Mouse (Mus musculus) neural tube, embryonic 13.5 days (tissue): Measurements from ENCODE around the gene Sh2d3c. TPM values are rescaled to one million over a fixed set of nuclear protein-coding genes. Genes with fewer than 3 reads are reported as not detected.
A peak's percentile ranks its signal among the peaks of the same experiment; 100 is the strongest.

Experiments
- ATAC-seq: fragments of 200-750 bp; cut with Nextera tagmentation; 2 replicates; pipeline ENCODE4 v1.8.0; 2017; ENCODE audit warnings: low read depth, mild to moderate bottlenecking, moderate TSS enrichment, moderate library complexity
- H3K27ac ChIP-seq: fragments of 300-500 bp; sonication (generic); replicated peaks from 2 replicates; pipeline ENCODE4 v1.5.1; 2015; ENCODE audit warnings: moderate library complexity, mild to moderate bottlenecking, inconsistent platforms
- H3K27me3 ChIP-seq: fragments of 300-500 bp; sonication (generic); 2 replicates; pipeline ENCODE4 v1.6.1; 2015; ENCODE audit warnings: mild to moderate bottlenecking, inconsistent platforms
- H3K36me3 ChIP-seq: fragments of 300-500 bp; sonication (generic); 2 replicates; pipeline ENCODE4 v1.6.1; 2015; ENCODE audit warnings: mild to moderate bottlenecking, inconsistent platforms
- H3K4me1 ChIP-seq: fragments of 300-500 bp; sonication (generic); replicated peaks from 2 replicates; pipeline ENCODE4 v1.6.1; 2015; ENCODE audit warnings: inconsistent platforms
- H3K4me2 ChIP-seq: fragments of 300-500 bp; sonication (generic); 2 replicates; pipeline ENCODE4 v1.6.1; 2015; ENCODE audit warnings: inconsistent platforms, mild to moderate bottlenecking, moderate library complexity
- H3K4me3 ChIP-seq: fragments of 300-500 bp; sonication (generic); 2 replicates; pipeline ENCODE4 v1.5.1; 2015; ENCODE audit warnings: mild to moderate bottlenecking, inconsistent platforms
- H3K9ac ChIP-seq: fragments of 300-500 bp; sonication (generic); 2 replicates; pipeline ENCODE4 v1.6.1; 2015; ENCODE audit warnings: moderate library complexity, mild to moderate bottlenecking, inconsistent platforms
- H3K9me3 ChIP-seq: fragments of 300-500 bp; sonication (generic); 2 replicates; pipeline ENCODE4 v1.6.1; 2016; ENCODE audit warnings: inconsistent platforms
- WGBS: fragments of 180-500 bp; shearing (Covaris S2); methylation state at CpG from one replicate; pipeline ENCODE4 v1.1.7; 2015; 5-methylcytosine and 5-hydroxymethylcytosine counted together
- polyA plus RNA-seq: library from polyadenylated mRNA; unstranded; fragments of >200 nt; fragmentation: Nextera tagmentation; extraction: Ambion mirVana; gene quantifications from 2 replicates; pipeline ENCODE4 v1.2.1, GENCODE M21; 2015

Sh2d3c gene
- polyA plus RNA-seq, 1 experiment from 2014 or later: 51.4 TPM

DNA sequence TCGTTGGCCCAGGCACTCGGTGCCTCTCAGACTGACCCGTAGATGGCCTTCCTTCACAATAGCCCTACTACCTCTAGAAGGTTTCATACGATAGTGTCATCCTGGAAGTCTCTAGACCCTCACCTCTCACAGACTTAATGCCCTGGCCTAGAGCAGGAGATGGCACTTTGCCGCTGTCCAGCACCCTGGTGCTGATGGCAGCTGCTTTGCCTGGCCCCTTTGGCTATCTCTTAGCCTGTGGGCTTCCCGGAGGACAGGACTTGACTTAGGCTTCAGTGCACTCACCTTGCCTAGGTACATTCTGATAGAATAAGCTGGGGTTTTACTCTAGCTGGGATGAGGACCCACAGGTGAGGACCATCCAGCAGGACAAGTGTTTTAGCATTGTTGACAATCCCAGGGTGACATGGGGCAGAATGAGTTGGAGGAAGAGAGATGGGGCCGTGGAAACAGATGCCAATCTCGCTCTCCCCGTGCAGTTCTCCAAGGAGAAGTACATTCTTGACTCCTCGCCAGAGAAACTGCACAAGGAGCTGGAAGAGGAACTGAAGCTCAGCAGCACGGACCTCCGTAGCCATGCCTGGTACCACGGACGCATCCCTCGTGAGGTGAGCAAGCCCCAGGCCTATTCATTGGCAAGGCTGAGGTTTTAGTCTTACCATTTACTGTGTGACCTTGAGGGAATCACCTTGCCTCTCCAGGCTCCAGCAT is 23.6 kb downstream of the Sh2d3c start:
- H3K36me3 ChIP-seq: peaks cover 53% of the 10 kb centered on the region
- WGBS: 75% methylated on average over 15 of the region's 15 CpGs

GRCm38 (mm10) chr2:32749082-32749481 is 28.2 kb downstream of the Sh2d3c start:
- no peak overlapping the region for H3K27ac ChIP-seq
- no peak overlapping the region for H3K9ac ChIP-seq
- H3K4me3 ChIP-seq: no peak overlapping the region
- H3K9me3 ChIP-seq: no peaks in the 10 kb centered on the region
- peaks cover 89% of the 10 kb centered on the region for H3K36me3 ChIP-seq
- ATAC-seq: no peak
- WGBS: 85% methylated on average over 16 of the region's 16 CpGs
- H3K4me1 ChIP-seq: peaks cover 37% of the 10 kb centered on the region
- H3K4me2 ChIP-seq: no peak overlapping the region
- no peaks in the 10 kb centered on the region for H3K27me3 ChIP-seq

More for the DNA sequence above, 23.6 kb downstream of the Sh2d3c start:
- Histone ChIP-seq H3K9ac (peak overlapping the region; percentile 41; the same call in 1 of the 2 replicates), H3K27ac (no peak overlapping the region), H3K27me3 (peaks cover 10% of the 10 kb centered on the region; the same call in 1 of the 2 replicates), H3K4me1 (peaks cover 45% of the 10 kb centered on the region), H3K4me2 (no peak overlapping the region), H3K4me3 (no peak overlapping the region), H3K9me3 (no peaks in the 10 kb centered on the region)
- ATAC-seq: no peak

GRCm38 (mm10) chr2:32750199-32750598 is 29.3 kb downstream of the Sh2d3c start:
- Histone ChIP-seq H3K4me2 (no peak overlapping the region), H3K36me3 (peaks cover 88% of the 10 kb centered on the region), H3K27me3 (no peaks in the 10 kb centered on the region), H3K27ac (peak overlapping the region; percentile 85), H3K4me1 (peaks cover 31% of the 10 kb centered on the region), H3K9ac (no peak overlapping the region), H3K9me3 (no peaks in the 10 kb centered on the region), H3K4me3 (no peak overlapping the region)
- WGBS: 78% methylated on average over 7 of the region's 7 CpGs
- ATAC-seq: no peak

DNA sequence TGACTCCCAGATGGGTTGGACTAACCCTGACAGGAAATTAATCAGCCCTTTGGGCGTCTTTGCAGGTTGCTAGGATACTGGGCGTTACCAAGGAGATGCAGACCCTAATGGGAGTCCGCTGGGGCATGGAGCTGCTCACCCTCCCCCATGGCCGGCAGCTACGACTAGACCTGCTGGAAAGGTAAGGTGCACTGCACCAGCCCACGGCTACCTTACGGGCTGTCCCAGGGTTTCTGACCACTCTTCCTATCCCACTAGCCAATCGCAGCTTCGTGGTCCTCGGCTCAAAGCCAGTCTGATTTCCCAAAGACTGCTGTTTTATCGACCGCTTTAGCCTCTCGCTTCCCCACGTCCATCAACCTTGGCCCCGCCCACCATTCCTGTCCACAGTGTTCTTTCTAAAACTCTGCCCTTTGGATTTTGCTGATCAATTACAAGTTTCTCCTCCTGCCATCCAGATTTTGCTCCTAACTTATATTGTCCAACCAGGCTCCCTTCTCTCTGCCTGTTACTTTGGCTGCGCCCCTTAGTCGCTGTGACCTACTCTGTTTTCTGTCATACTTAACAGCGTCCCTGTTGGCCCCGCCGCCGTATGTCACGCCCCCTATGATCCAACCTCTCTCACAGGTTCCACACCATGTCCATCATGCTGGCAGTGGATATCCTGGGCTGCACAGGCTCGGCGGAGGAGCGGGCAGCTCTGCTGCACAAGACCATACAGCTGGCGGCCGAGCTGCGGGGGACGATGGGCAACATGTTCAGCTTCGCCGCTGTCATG is 30.2 kb downstream of the Sh2d3c start:
- Histone ChIP-seq H3K4me1 (peaks cover 31% of the 10 kb centered on the region), H3K27ac (peak overlapping the region; percentile 85), H3K4me3 (peak overlapping the region; percentile 34), H3K4me2 (peak overlapping the region; percentile 53), H3K27me3 (no peaks in the 10 kb centered on the region), H3K9me3 (no peaks in the 10 kb centered on the region), H3K9ac (peak overlapping the region; percentile 58), H3K36me3 (peaks cover 79% of the 10 kb centered on the region)
- ATAC-seq: peak; percentile 75
- 6% methylated on average over 31 of the region's 31 CpGs for WGBS

DNA sequence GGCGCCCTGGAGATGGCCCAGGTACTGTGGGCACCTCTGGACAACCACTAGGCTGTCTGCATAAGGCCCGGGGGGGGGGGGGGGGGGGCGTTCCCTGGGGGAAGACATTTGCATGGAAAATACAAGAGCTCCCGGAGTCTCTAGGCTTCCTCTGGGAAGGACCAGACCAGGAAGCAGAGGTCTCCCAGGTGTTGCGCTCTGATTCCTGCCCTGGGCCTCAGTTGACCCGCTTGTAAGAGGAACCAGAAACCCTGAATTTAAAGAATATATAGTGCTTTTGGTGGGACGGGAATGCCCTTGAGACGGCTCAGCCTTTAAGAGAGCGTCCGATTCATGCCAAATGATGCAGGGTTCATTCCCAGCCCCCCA is 30.8 kb downstream of the Sh2d3c start:
- ATAC-seq: no peak
- Histone ChIP-seq H3K9me3 (no peaks in the 10 kb centered on the region), H3K4me2 (peak overlapping the region; percentile 53), H3K4me3 (peak overlapping the region; percentile 34), H3K27me3 (no peaks in the 10 kb centered on the region), H3K36me3 (peaks cover 73% of the 10 kb centered on the region), H3K27ac (peak overlapping the region; percentile 85), H3K9ac (peak overlapping the region; percentile 58), H3K4me1 (peaks cover 31% of the 10 kb centered on the region)
- WGBS: 13% methylated on average over 9 of the region's 10 CpGs

DNA sequence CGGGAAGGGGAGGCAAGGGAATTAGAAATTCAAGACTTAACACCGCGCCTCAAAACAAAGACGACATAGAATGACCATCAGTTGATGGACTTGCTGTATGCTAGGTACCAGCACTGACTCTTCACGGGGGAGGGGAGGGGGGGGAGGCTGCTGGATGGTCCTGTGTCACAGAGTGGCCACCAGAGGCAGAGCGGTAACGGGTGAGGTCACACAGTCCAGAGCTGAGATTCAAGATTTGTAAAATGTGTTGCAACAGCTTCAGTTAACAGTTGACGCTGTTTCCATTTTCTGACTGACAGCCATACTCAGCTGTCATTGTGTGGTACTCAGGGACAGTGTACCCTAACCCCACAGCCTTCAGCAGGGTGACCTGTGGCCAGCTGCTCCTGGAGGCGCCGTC is 31.3 kb downstream of the Sh2d3c start:
- Histone ChIP-seq H3K27ac (no peak overlapping the region), H3K27me3 (no peaks in the 10 kb centered on the region), H3K4me3 (peak overlapping the region; percentile 34), H3K36me3 (peaks cover 68% of the 10 kb centered on the region), H3K4me1 (peaks cover 31% of the 10 kb centered on the region), H3K9me3 (no peaks in the 10 kb centered on the region), H3K4me2 (peak overlapping the region; percentile 53), H3K9ac (peak overlapping the region; percentile 58; the same call in 1 of the 2 replicates)
- ATAC-seq: no peak
- WGBS: 71% methylated on average over 10 of the region's 10 CpGs

GRCm38 (mm10) chr2:32756674-32757055 is 35.8 kb downstream of the Sh2d3c start:
- Histone ChIP-seq H3K4me2 (peak overlapping the region; percentile 36), H3K9me3 (no peaks in the 10 kb centered on the region), H3K27ac (no peak overlapping the region; the same call in 1 of the 2 replicates), H3K36me3 (peaks cover 55% of the 10 kb centered on the region), H3K4me1 (peaks cover 32% of the 10 kb centered on the region), H3K27me3 (no peaks in the 10 kb centered on the region), H3K4me3 (0 out of 2 replicates have a peak overlapping the region, but pooled peaks have one; percentile 70), H3K9ac (no peak overlapping the region)
- peak; percentile 36; the same call in 1 of the 2 replicates for ATAC-seq
- 34% methylated on average over 6 of the region's 6 CpGs for WGBS

DNA sequence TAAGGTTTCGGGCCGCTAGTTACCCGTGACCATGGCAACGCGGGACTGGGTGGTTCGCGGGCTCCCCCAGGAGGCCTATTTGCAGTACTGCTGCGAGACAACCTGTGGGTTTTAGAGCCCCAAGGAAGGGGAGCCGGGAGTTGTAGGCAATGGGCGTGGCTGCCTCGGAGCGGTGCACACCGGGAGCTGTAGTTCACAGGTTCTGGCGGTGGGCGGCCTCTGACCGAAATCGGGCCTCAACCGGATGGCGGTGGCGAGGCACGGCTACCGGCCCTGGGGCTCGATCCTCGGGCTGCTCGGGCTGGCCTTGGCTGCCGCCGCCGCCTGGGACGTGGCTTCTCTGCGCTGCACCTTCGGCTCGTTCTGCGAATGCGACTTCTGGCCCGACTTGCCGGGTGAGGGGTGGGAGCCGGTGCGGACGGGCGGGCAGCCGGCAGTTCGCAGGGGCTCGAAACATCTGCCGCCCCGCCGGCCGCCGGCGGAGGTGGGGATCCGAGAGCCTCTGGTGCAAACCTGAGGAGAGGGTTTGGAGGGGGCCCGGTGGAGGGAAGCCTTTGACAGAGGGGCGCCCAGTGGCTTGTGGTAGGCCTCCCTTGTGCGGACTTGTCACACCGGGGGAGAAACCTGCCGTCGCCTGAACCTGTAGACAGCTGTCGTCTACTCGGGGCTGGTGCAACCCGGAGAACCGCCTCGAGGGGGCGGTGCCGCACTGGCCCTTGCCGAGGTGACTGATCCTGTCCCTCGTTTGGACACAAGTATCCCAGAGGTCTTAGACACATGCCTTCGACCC is 36.4 kb downstream of the Sh2d3c start, which contains the start of gene Tor2a:
Gene Tor2a, plus strand, starts transcription at position 179 of the 790 bp plus-strand sequence.
- no peaks in the 10 kb centered on the region for H3K27me3 ChIP-seq
- no peaks in the 10 kb centered on the region for H3K9me3 ChIP-seq
- peak within 1 kb of the TSS; percentile 49 for H3K4me2 ChIP-seq
- peak; percentile 94 for ATAC-seq
- peak within 1 kb of the TSS; percentile 70 for H3K4me3 ChIP-seq
- WGBS: under 1% methylated on average over 64 of the region's 66 CpGs
- peak within 1 kb of the TSS; percentile 93 for H3K27ac ChIP-seq
- H3K36me3 ChIP-seq: peaks cover 57% of the 10 kb centered on the region
- H3K4me1 ChIP-seq: peaks cover 26% of the 10 kb centered on the region
- peak within 1 kb of the TSS; percentile 86 for H3K9ac ChIP-seq

DNA sequence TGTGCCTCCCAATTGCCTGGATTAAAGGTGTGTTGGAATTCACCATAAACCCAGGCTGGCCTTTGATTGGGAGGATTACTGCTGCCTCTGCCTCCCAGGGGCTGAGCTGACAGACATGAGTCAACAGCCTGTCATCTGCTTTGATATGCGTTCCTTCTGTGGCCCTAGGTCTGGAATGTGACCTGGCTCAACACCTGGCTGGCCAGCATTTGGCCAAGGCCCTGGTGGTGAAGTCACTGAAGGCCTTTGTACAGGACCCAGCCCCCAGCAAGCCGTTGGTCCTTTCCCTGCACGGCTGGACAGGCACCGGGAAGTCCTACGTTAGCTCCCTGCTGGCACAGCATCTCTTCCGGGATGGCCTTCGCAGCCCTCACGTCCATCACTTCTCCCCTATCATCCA is 37.6 kb downstream of the Sh2d3c start:
- Histone ChIP-seq H3K9ac (peak overlapping the region; percentile 86), H3K4me2 (peak overlapping the region; percentile 49), H3K27ac (no peak overlapping the region), H3K27me3 (no peaks in the 10 kb centered on the region), H3K4me3 (peak overlapping the region; percentile 70; the same call in 1 of the 2 replicates), H3K9me3 (no peaks in the 10 kb centered on the region), H3K4me1 (peaks cover 19% of the 10 kb centered on the region), H3K36me3 (peaks cover 57% of the 10 kb centered on the region)
- WGBS: 76% methylated on average over 8 of the region's 8 CpGs
- ATAC-seq: no peak

DNA sequence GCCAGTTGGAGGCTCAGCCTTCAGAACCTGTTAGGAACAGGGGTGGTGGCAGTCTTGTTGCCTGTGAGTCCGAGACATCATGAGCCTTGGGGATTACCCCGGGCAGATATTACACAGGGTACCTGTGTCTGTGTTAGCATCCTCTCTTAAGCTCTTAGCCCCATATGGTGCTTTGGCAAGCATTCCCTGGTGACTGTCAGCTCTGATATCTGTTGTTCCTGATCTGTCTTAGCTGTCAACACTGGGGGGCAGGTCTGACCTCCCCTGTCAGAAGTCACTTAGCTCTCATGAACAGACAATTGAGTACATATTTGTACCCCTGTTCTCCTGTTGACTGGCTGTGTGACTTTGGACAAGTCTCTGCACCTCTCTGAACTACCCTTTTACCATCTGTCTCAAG is 38.1 kb downstream of the Sh2d3c start:
- WGBS: 84% methylated on average over 2 of the region's 2 CpGs
- Histone ChIP-seq H3K27me3 (no peaks in the 10 kb centered on the region), H3K27ac (no peak overlapping the region), H3K4me3 (0 out of 2 replicates have a peak overlapping the region, but pooled peaks have one; percentile 70), H3K36me3 (peaks cover 57% of the 10 kb centered on the region), H3K9ac (peak overlapping the region; percentile 86), H3K4me1 (peaks cover 19% of the 10 kb centered on the region), H3K4me2 (no peak overlapping the region), H3K9me3 (no peaks in the 10 kb centered on the region)
- no peak for ATAC-seq

DNA sequence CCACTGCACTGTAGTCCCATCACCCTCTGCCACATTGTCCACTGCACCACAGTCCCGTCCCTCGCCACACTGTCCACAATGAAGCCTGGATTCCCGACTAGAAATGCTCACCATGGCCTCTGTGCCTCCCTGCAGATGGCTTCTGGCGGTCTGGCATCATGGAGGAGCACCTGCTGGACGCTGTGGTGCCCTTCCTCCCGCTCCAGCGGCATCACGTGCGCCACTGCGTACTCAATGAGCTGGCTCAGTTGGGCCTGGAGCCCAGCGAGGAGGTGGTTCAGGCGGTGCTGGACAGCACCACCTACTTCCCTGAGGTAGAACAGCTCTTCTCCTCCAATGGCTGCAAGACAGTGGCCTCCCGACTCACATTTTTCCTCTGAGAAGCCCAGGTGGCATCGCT is 40.5 kb downstream of the Sh2d3c start:
- H3K4me3 ChIP-seq: no peak overlapping the region
- H3K9me3 ChIP-seq: no peaks in the 10 kb centered on the region
- no peak overlapping the region for H3K9ac ChIP-seq
- H3K4me2 ChIP-seq: no peak overlapping the region
- WGBS: 90% methylated on average over 14 of the region's 14 CpGs
- H3K36me3 ChIP-seq: peaks cover 47% of the 10 kb centered on the region
- H3K27ac ChIP-seq: no peak overlapping the region
- H3K27me3 ChIP-seq: no peaks in the 10 kb centered on the region
- peaks cover 19% of the 10 kb centered on the region for H3K4me1 ChIP-seq
- no peak for ATAC-seq
